Mouse (Mus musculus) activated CD4-positive, CD25-positive, alpha-beta regulatory T cell, adult 4 months (primary cell): ENCODE measurements around the gene Hapln1. TPM values are rescaled to one million over a fixed set of nuclear protein-coding genes. Genes with fewer than 3 reads are reported as not detected.

ENCODE experiments used
- ATAC-seq: one replicate; pipeline ENCODE4 v1.8.0; 2017
- polyA plus RNA-seq, 2 experiments: library from polyadenylated mRNA; unstranded; fragments of 100-300 nt; shearing (Covaris generic); gene quantifications; one replicate each; pipeline ENCODE4 v1.2.1; 2017

The Hapln1 gene
- polyA plus RNA-seq, 2 experiments from 2014 or later = not detected

DNA sequence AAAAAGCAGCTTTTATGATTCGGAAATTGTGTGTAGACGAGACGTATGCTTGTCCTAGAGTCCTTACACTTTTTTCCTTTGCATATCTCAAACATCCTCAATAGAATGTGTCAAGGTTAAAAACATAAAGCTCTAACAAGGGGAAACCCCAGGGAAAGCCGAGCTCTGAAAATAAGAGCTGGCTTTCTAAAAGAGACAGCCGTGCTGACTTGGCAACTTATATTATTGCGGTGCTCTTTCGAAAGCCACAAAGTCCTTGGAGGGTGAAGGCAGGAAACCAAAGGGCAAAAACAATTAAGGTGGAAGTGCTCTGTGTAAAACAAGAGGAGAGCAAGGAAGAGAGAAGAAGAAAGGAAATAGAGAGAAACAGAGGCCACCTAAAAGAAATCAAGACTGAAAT, 60.9 kb downstream of the Hapln1 start:
- ATAC-seq = no peak

DNA sequence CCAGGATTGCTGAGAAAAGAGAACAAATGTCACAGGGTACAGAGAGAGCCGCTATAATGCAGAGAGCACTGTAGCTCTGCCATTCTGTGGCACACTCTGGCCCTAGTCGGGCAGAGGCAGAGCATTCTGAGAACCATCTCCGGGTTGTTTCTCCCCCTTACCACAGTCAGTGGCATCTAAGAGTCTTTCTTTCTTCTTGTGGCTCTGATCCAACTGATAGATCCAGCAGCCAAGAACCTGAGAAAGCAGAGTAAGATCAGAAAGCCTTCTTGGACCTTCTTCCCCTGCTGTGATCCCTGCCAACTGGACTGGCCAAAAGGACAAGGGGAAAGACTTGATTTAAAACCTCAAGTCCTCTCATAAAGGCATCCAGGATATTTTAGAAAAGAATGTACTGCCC, 63.7 kb downstream of the Hapln1 start:
- no peak for ATAC-seq

DNA sequence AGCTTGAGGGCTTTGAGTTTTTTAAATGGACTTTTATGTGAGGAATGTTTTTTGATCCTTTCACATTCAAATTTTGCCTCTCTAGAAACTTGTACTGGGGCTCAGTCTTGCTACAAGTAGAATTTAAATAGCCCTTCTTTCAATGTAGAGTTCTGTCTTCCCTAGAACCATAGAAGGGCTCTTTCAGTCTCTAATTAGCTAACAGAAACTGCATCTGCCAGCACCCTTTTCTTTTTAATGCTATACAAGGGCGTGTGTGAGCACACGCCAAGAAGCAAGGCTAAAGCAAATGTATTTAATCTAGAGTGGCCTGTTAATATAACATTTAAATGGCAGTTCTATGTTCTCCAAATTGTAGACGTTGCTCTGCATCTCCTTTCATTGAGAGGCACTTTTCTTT, 67.8 kb downstream of the Hapln1 start:
- ATAC-seq = no peak

DNA sequence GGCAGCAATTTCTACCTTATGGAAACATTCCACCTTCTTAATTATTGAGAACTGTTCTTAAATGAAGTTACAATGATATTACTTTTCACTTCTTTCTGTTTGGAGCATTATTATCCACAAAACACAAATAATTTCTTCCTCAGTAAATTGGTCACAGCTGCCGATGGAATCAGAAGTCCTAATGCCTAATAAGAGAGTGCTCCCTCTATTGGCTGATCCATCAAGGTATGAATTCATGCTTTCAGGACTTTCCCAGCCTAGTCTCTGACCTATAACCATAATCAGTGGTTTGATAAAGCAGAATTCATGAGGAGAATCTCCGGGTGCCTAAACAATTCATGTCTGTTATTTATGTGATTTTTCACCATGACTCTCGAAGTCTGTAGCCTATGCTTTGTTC, 79.5 kb downstream of the Hapln1 start:
- no peak for ATAC-seq

DNA sequence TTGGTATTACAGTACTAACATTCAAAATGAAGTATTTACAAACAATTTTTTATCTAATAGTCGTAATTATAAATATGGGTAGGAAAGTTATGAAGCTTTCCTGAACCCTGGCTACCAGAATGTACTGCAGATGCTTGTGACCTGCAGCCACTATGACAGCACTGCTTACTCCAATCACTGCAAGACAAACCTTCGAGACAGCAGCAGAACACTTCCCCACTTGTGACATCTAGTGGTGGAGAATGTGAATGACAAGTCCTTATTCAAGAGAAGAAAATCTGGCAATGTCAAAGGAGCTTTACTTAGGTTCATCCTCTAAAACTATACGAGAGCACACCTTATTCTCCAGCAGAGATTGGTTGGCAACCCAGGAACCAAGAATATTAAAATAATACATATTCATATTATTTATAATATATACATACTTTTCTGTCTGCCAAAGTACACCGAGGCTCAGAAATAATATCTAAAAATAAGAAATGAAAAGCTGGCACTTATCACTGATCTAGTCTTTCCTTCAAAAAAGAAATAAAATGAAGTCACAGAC, 94.6 kb downstream of the Hapln1 start:
- ATAC-seq = peak; percentile 63

DNA sequence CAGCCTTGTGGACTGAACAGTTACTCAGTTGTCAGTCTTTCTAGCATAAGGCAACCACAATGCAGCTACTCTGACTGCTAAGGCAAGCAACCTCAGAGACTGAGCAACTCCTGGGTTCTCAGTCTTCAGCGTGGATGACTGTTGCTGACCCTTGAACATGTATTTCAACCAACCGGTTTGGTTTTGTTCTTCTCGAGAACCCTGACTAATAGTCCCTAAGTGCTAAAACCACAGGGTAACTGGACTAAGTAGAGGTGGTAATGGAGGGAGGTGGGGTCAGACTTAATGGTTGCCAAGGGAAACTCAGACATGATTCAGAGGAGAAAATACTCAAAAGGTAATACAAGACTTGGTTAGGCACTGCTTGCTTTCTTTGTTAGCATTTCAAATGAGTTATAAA, 97.4 kb downstream of the Hapln1 start:
- no peak for ATAC-seq

DNA sequence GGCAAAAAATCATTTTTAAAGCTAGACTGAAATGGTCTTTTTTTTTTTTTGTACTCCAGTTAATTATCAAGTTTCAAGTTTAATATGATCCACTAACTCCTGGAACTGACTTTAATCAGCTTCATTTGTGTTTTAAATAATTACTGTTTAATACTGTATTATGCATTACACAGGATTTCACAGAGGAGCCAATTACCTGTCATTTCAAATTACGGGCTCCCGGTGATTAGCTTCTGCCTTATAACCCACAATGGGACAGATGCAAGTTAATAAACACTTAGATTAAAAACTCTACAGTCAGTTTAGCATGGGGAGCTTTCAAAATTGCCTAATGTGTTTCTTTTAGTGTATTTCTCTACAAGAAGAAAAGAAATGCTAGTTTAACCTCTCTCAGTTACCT, 106.0 kb downstream of the Hapln1 start:
- ATAC-seq = no peak

DNA sequence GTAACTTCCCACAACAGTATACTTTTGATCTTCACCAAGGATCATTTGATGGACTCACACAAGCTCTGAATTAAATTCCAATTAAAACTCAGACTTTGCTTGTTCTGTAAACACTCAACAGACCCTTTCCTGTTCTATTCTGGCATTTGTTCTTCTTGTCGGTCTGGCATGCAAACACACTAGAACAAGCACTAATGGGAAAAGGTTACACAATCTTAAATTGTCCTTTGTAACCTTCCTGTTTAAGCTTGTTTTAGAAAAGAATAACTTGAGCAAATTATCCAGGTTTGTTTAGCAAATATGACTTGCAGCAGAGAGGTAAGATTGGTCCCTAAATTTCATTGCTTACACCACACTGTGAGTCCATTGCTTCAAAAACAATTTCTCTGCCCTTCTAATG, 113.2 kb downstream of the Hapln1 start:
- ATAC-seq = no peak

DNA sequence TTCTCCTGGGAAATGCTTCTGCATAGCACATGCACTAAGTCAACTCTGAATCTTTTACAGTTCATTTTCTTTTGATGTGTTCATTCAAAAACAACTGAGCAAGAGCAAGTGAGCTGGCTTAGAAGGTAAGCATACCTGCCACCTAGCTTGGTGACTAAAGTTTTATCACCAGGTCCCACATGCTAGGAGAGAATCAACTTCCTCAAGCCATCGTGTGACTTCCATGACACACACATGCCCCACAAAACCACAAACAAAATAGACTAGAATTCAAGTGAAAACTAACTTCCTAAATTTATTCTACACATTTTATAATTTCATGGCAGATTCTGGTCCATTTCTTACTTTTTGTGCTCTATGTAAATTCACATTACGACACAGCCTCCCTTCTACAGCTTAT, 113.7 kb downstream of the Hapln1 start:
- ATAC-seq = no peak

DNA sequence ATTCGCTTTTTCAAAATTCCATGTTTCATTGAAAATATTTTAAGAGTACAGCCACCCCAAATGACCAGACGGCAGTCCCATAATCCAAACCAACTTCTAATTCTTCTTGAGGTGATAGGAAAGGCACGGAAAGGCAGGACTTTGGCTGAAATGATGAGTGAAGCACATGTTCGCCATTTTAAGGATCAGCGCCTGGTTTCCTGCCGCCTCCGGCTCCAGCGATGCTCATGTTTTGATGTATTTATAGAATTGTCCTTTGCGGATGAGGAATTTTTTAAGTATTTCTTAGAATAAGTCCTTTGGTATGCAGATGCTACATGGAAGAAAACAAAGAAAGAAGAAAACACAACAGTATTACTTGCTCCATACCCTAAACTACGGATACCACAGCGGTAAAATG, 117.5 kb downstream of the Hapln1 start:
- ATAC-seq = no peak

Other genes with a start within 250 kb of the Hapln1 start
- under 1 TPM in 1 of 2 experiments, not detected in 1; 0.58 TPM for gene Vcan, start 202.7 kb downstream of the Hapln1 start, polyA plus RNA-seq